Mouse (Mus musculus) liver, embryonic 15.5 days (tissue): Measurements from ENCODE around the gene March9. TPM values are rescaled to one million over a fixed set of nuclear protein-coding genes. Genes with fewer than 3 reads are reported as not detected.
"Not testable (repeated sequence)": the region's sequence is repeated elsewhere in the genome, so short reads cannot be mapped to it uniquely, and the experiment has no call there.

Experiments used
- ATAC-seq: fragments of 200-750 bp; cut with Nextera tagmentation; 2 replicates; pipeline ENCODE4 v1.8.0; 2017; ENCODE audit warnings: moderate number of reproducible peaks, mild to moderate bottlenecking, moderate library complexity; ENCODE audit not compliant: insufficient read depth
- H3K27ac ChIP-seq: fragments of 300-500 bp; sonication (generic); replicated peaks from 2 replicates; pipeline ENCODE4 v1.5.1; 2015; ENCODE audit warnings: mild to moderate bottlenecking, inconsistent platforms
- H3K27me3 ChIP-seq: fragments of 300-500 bp; sonication (generic); 2 replicates; pipeline ENCODE4 v1.6.1; 2015; ENCODE audit warnings: mild to moderate bottlenecking, inconsistent platforms
- H3K36me3 ChIP-seq: fragments of 300-500 bp; sonication (generic); replicated peaks from 2 replicates; pipeline ENCODE4 v1.6.1; 2015; ENCODE audit warnings: moderate library complexity, mild to moderate bottlenecking, inconsistent platforms
- H3K4me1 ChIP-seq: fragments of 300-500 bp; sonication (generic); replicated peaks from 2 replicates; pipeline ENCODE4 v1.6.1; 2015; ENCODE audit warnings: inconsistent platforms
- H3K4me2 ChIP-seq: fragments of 300-500 bp; sonication (generic); 2 replicates; pipeline ENCODE4 v1.6.1; 2015; ENCODE audit warnings: moderate library complexity, mild to moderate bottlenecking, inconsistent platforms
- H3K4me3 ChIP-seq: fragments of 300-500 bp; sonication (generic); replicated peaks from 2 replicates; pipeline ENCODE4 v1.5.1; 2015; ENCODE audit warnings: mild to moderate bottlenecking, inconsistent platforms
- H3K9ac ChIP-seq: fragments of 300-500 bp; sonication (generic); 2 replicates; pipeline ENCODE4 v1.6.1; 2015; ENCODE audit warnings: moderate library complexity, mild to moderate bottlenecking, inconsistent platforms
- H3K9me3 ChIP-seq: fragments of 300-500 bp; sonication (generic); replicated peaks from 2 replicates; pipeline ENCODE4 v1.6.1; 2016; ENCODE audit warnings: inconsistent platforms
- WGBS: fragments of 180-500 bp; shearing (Covaris S2); methylation state at CpG from one replicate; pipeline ENCODE4 v1.1.7; 2015; ENCODE audit warnings: mixed read lengths; ENCODE audit not compliant: insufficient replicate concordance; 5-methylcytosine and 5-hydroxymethylcytosine counted together
- polyA plus RNA-seq: library from polyadenylated mRNA; unstranded; fragments of >200 nt; fragmentation: Nextera tagmentation; extraction: Ambion mirVana; gene quantifications from 2 replicates; pipeline ENCODE4 v1.2.1, GENCODE M21; 2015

The March9 gene
- polyA plus RNA-seq, 1 experiment from 2014 or later = 0.03 TPM

- H3K4me2 ChIP-seq = peak within 1 kb of the TSS; percentile 85
- H3K4me1 ChIP-seq = peaks cover 58% of the 10 kb centered on the region
- H3K9me3 ChIP-seq = no peaks in the 10 kb centered on the region
- WGBS = 1% methylated on average over 36 of the region's 36 CpGs
- no peaks in the 10 kb centered on the region for H3K27me3 ChIP-seq
- H3K4me3 ChIP-seq = peak within 1 kb of the TSS; percentile 67
- peak; percentile 84 for ATAC-seq
- H3K27ac ChIP-seq = peak within 1 kb of the TSS; percentile 66
- peak within 1 kb of the TSS; percentile 64 for H3K9ac ChIP-seq
- peaks cover 29% of the 10 kb centered on the region for H3K36me3 ChIP-seq
Observed at GRCm38 (mm10) chr10:127070190-127071121, 10.5 kb upstream of the March9 start, which contains the start of gene Tspan31. Tspan31 (minus strand) TSS chr10:127070264.

DNA sequence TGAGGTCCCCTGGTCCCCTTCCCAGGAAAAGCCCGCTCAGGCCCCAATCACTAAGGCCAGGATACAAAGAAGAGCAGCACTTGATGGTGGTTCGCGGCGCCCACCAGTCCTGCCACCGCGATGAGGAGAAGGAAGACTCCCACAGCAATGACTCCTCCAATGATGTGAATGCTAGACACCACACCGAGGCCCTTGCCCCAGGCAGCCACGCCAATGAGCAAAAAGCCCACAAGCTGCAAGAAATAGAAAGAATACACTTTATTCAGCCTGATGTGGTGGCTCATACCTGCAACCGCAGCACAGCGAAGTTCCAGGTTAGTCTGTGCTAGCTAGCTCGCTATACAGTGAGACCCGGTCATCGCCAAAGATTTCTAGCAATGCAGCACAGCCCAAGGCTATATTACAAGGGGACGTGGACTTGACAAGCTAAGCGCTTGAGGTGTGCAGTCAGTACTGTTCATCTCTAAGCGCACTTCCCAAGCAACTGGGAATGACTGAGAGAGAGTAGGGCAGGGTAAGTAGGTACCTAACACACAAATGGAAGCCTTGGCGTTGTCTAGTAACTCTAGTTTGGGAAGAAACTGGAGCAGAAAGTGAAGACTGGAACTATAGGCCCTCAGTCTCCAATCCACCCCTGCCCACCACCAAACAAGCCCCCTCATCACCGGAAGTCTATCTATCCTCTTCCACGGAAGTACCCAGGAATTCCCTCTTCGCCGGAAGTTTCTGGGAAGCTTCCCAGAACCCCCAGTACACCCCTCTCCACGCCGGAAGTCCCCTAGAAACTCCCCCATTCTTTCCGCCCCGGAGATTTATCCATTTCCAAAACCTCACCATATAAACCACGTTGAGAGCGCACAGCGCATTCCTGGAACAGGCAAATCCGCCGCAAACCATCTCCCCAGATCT, 9.6 kb upstream of the March9 start:
- no peaks in the 10 kb centered on the region for H3K27me3 ChIP-seq
- WGBS = 6% methylated on average over 30 of the region's 30 CpGs
- peak; percentile 16; the same call in 1 of the 2 replicates for ATAC-seq

GRCm38 (mm10) chr10:127068360-127069038, 8.5 kb upstream of the March9 start:
- ATAC-seq = no peak
- Histone ChIP-seq H3K27ac (peak overlapping the region; percentile 66), H3K36me3 (peaks cover 37% of the 10 kb centered on the region), H3K9ac (no peak overlapping the region), H3K4me1 (peaks cover 72% of the 10 kb centered on the region), H3K27me3 (no peaks in the 10 kb centered on the region), H3K4me3 (peak overlapping the region; percentile 67), H3K9me3 (no peaks in the 10 kb centered on the region), H3K4me2 (peak overlapping the region; percentile 85)
- 41% methylated on average over 9 of the region's 9 CpGs for WGBS

More for the DNA sequence above, 9.6 kb upstream of the March9 start:
- peak overlapping the region; percentile 60 for H3K9ac ChIP-seq
- H3K4me3 ChIP-seq = peak overlapping the region; percentile 67
- peaks cover 37% of the 10 kb centered on the region for H3K36me3 ChIP-seq
- H3K9me3 ChIP-seq = no peaks in the 10 kb centered on the region
- H3K27ac ChIP-seq = peak overlapping the region; percentile 66
- peaks cover 62% of the 10 kb centered on the region for H3K4me1 ChIP-seq
- peak overlapping the region; percentile 85 for H3K4me2 ChIP-seq

- peaks cover 86% of the 10 kb centered on the region for H3K4me1 ChIP-seq
- peak overlapping the region; percentile 17; the same call in 1 of the 2 replicates for H3K4me2 ChIP-seq
- 81% methylated on average over 14 of the region's 14 CpGs for WGBS
- no peaks in the 10 kb centered on the region for H3K9me3 ChIP-seq
- no peak for ATAC-seq
- H3K4me3 ChIP-seq = no peak overlapping the region
- H3K9ac ChIP-seq = no peak overlapping the region
- peaks cover 12% of the 10 kb centered on the region for H3K27me3 ChIP-seq
- H3K27ac ChIP-seq = 0 out of 2 replicates have a peak overlapping the region, but pooled peaks have one; percentile 0
- peaks cover 37% of the 10 kb centered on the region for H3K36me3 ChIP-seq
Observed at GRCm38 (mm10) chr10:127066519-127067018, 6.6 kb upstream of the March9 start.

GRCm38 (mm10) chr10:127065981-127066380, 6.0 kb upstream of the March9 start:
- Histone ChIP-seq H3K4me2 (peak overlapping the region; percentile 11; the same call in 1 of the 2 replicates), H3K36me3 (peaks cover 37% of the 10 kb centered on the region)

DNA sequence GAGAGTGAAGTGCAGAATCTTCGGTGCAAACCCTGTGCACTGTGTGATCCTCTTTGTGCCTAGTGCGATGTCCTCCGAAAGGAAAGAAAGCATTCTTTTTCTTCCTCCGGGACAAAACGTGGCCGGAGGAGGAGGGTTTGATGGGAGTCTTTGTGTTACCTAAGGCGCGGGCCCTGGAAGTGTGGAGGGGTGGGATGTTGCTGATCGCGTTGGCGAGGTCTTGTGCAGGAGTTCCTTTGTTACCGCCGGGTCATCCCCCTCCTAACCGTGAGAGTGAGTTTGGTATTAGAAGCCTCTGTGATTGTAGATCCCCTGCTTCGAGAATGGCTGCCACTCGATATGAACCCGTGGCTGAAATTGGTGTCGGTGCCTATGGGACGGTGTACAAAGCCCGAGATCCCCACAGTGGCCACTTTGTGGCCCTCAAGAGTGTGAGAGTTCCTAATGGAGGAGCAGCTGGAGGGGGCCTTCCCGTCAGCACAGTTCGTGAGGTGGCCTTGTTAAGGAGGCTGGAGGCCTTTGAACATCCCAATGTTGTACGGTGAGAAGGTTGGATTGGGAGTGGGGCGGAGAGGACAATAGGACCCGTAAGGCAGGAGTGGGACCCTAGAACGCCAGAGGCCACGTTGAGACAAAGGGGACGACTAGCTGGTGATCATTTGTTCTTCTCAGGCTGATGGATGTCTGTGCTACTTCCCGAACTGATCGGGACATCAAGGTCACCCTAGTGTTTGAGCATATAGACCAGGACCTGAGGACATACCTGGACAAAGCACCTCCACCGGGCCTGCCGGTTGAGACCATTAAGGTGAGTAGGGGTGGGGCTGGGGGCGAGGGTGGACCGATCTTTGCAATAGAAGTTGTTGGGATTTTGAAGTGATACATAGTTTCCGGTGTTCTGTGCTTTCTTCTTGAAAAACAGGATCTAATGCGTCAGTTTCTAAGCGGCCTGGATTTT, 4.2 kb upstream of the March9 start:
- peaks cover 37% of the 10 kb centered on the region for H3K36me3 ChIP-seq
- peak overlapping the region; percentile 73 for H3K27ac ChIP-seq
- H3K4me2 ChIP-seq = peak overlapping the region; percentile 94
- H3K27me3 ChIP-seq = peaks cover 36% of the 10 kb centered on the region
- peaks cover 80% of the 10 kb centered on the region for H3K4me1 ChIP-seq
- H3K9ac ChIP-seq = peak overlapping the region; percentile 73
- H3K4me3 ChIP-seq = peak overlapping the region; percentile 71
- H3K9me3 ChIP-seq = no peaks in the 10 kb centered on the region
- ATAC-seq = no peak
- 12% methylated on average over 37 of the region's 37 CpGs for WGBS

More at GRCm38 (mm10) chr10:127065981-127066380, 6.0 kb upstream of the March9 start:
- H3K9ac ChIP-seq = no peak overlapping the region
- H3K4me1 ChIP-seq = peaks cover 80% of the 10 kb centered on the region
- no peak overlapping the region for H3K4me3 ChIP-seq
- WGBS = 49% methylated on average over 9 of the region's 9 CpGs
- H3K9me3 ChIP-seq = no peaks in the 10 kb centered on the region
- peaks cover 18% of the 10 kb centered on the region for H3K27me3 ChIP-seq
- 0 out of 2 replicates have a peak overlapping the region, but pooled peaks have one; percentile 25 for H3K27ac ChIP-seq
- ATAC-seq = no peak

DNA sequence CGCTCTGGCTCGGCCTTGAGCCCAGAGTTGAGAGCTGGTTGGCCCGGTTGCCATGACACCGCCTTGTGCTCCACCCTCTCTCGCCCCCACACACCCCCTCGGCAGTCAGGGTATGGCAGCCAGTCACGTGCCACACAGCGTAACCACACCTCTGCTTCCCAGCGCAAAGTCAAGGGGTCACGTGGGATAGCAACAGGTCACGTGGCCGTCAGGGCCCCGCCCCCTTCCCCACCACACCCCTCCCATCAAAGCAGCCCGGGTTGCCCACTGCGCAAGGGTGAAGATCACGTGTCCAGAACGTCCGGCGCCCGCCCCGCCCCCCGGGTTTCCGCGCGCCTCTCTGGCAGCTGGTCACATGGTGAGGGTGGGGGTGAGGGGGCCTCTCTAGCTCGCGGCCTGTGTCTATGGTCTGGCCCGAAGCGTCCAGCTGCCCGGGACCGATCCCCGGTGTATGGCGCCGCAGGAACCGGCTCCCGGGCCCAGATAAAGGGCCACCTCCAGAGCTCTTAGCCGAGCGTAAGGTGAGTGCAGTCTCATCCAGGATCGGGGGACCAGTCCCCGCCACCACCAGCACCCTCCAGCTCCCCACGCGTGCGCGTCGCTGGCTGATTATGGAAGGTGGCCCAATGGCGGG, 3.4 kb upstream of the March9 start, which contains the start of gene Cdk4:
Gene Cdk4 (plus strand): TSS at position 296 of the 634 bp plus-strand sequence.
- peaks cover 44% of the 10 kb centered on the region for H3K27me3 ChIP-seq
- peaks cover 79% of the 10 kb centered on the region for H3K4me1 ChIP-seq
- peak within 1 kb of the TSS; percentile 94 for H3K4me2 ChIP-seq
- H3K36me3 ChIP-seq = peaks cover 37% of the 10 kb centered on the region
- H3K9ac ChIP-seq = peak within 1 kb of the TSS; percentile 73
- ATAC-seq = peak; percentile 86
- H3K9me3 ChIP-seq = no peaks in the 10 kb centered on the region
- H3K27ac ChIP-seq = peak within 1 kb of the TSS; percentile 73
- peak within 1 kb of the TSS; percentile 71 for H3K4me3 ChIP-seq
- under 1% methylated on average over 46 of the region's 46 CpGs for WGBS

DNA sequence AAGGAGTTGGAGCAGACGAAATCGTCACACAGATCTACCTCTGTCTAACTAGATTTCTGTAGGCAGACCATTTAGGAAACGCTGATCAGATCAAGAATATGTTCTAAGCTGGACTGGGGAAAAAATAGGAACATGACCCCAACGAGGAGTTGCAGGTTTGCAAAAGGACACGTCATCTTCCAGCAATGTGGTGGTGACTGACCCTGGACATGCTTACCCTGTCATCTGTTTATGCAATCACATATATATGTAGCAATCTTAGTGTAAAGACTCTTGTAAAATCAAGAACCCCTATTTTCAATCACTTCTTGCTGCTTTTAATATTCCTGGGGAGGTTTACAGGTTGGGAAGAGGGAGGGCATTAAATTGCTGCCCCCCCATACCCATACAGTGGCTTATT, 2.5 kb upstream of the March9 start:
- H3K4me3 ChIP-seq = peak overlapping the region; percentile 71; the same call in 1 of the 2 replicates
- peaks cover 70% of the 10 kb centered on the region for H3K4me1 ChIP-seq

DNA sequence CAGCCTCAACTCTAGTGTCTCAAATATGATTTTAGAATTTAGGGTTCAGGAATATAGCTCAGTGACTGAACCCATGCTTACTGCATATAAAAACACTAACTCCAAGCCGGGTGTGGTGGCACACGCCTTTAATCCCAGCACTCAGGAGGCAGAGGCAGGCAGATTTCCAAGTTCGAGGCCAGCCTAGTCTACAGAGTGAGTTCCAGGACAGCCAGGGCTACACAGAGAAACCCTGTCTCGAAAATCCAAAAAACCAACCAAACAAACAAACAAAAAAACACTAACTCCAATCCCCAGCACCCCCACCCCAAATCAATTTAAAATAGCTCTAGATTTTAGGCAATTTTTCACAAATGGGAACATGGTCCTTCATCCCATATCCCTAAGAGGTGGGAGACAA, 2.1 kb upstream of the March9 start:
- not testable (repeated sequence) for H3K9me3 ChIP-seq, ATAC-seq, H3K4me2 ChIP-seq, H3K4me3 ChIP-seq, H3K9ac ChIP-seq, H3K27ac ChIP-seq
- WGBS = 64% methylated on average over 4 of the region's 4 CpGs
- Histone ChIP-seq H3K27me3 (peaks cover 57% of the 10 kb centered on the region), H3K4me1 (peaks cover 68% of the 10 kb centered on the region), H3K36me3 (peaks cover 24% of the 10 kb centered on the region)

More for the DNA sequence above, 2.5 kb upstream of the March9 start:
- H3K4me2 ChIP-seq = peak overlapping the region; percentile 94
- no peak overlapping the region for H3K27ac ChIP-seq
- no peak for ATAC-seq
- H3K27me3 ChIP-seq = peaks cover 53% of the 10 kb centered on the region
- H3K36me3 ChIP-seq = peaks cover 28% of the 10 kb centered on the region
- no peaks in the 10 kb centered on the region for H3K9me3 ChIP-seq
- whole genome bisulfite sequencing = 64% methylated on average over 5 of the region's 5 CpGs
- no peak overlapping the region for H3K9ac ChIP-seq
